Mouse (Mus musculus) stomach, embryonic 16.5 days (tissue): ENCODE results near the gene Hoxb13. TPM values are rescaled to one million over a fixed set of nuclear protein-coding genes. Genes with fewer than 3 reads are reported as not detected.

Source experiments
- ATAC-seq: fragments of 200-750 bp; cut with Nextera tagmentation; 2 replicates; pipeline ENCODE4 v1.8.0; 2017; ENCODE audit warnings: moderate number of reproducible peaks, moderate TSS enrichment; ENCODE audit not compliant: insufficient read depth, low FRiP score
- H3K27ac ChIP-seq: fragments of 300-500 bp; sonication (generic); 2 replicates; pipeline ENCODE4 v1.5.1; 2014; ENCODE audit warnings: low read length
- H3K27me3 ChIP-seq: fragments of 300-500 bp; sonication (generic); 2 replicates; pipeline ENCODE4 v1.6.1; 2014; ENCODE audit warnings: low read length, control low read depth, mixed read lengths; ENCODE audit not compliant: control insufficient read depth, insufficient read depth
- H3K36me3 ChIP-seq: fragments of 300-500 bp; sonication (generic); 2 replicates; pipeline ENCODE4 v1.6.1; 2014; ENCODE audit warnings: low read length; ENCODE audit not compliant: control insufficient read depth, insufficient read depth
- H3K4me1 ChIP-seq: fragments of 300-500 bp; sonication (generic); 2 replicates; pipeline ENCODE4 v1.6.1; 2014; ENCODE audit warnings: low read length, control low read depth, mixed read lengths; ENCODE audit not compliant: control insufficient read depth, insufficient read depth
- H3K4me2 ChIP-seq: fragments of 300-500 bp; sonication (generic); 2 replicates; pipeline ENCODE4 v1.6.1; 2014; ENCODE audit warnings: low read depth, low read length, mixed read lengths
- H3K4me3 ChIP-seq: fragments of 300-500 bp; sonication (generic); replicated peaks from 2 replicates; pipeline ENCODE4 v1.5.1; 2014; ENCODE audit warnings: mild to moderate bottlenecking, low read length
- H3K9ac ChIP-seq: fragments of 300-500 bp; sonication (generic); 2 replicates; pipeline ENCODE4 v1.6.1; 2014; ENCODE audit warnings: low read length
- H3K9me3 ChIP-seq: fragments of 300-500 bp; sonication (generic); replicated peaks from 2 replicates; pipeline ENCODE4 v1.6.1; 2016; ENCODE audit warnings: low read length, control low read depth; ENCODE audit not compliant: control insufficient read depth
- WGBS: fragments of 180-500 bp; shearing (Covaris S2); extraction: QIAGEN DNeasy Blood & Tissue Kit; methylation state at CpG from one replicate; pipeline ENCODE4 v1.1.7; 2014; 5-methylcytosine and 5-hydroxymethylcytosine counted together
- polyA plus RNA-seq: library from polyadenylated mRNA; unstranded; fragments of >200 nt; fragmentation: Nextera tagmentation; extraction: Ambion mirVana; gene quantifications from 2 replicates; pipeline ENCODE4 v1.2.1, GENCODE M21; 2015

Hoxb13 gene
- polyA plus RNA-seq, 1 experiment from 2014 or later = not detected

- H3K36me3 ChIP-seq = no peaks in the 10 kb centered on the region
- no peak for ATAC-seq
- peaks cover 86% of the 10 kb centered on the region for H3K27me3 ChIP-seq
- H3K4me2 ChIP-seq = no peak overlapping the region
- H3K4me1 ChIP-seq = no peaks in the 10 kb centered on the region
- no peak overlapping the region for H3K4me3 ChIP-seq
- no peak overlapping the region for H3K9ac ChIP-seq
- no peak overlapping the region for H3K27ac ChIP-seq
- H3K9me3 ChIP-seq = no peaks in the 10 kb centered on the region
- WGBS = 17% methylated on average over 4 of the region's 4 CpGs
Measured at GRCm38 (mm10) chr11:96181061-96181460, 13.1 kb upstream of the Hoxb13 start.

DNA sequence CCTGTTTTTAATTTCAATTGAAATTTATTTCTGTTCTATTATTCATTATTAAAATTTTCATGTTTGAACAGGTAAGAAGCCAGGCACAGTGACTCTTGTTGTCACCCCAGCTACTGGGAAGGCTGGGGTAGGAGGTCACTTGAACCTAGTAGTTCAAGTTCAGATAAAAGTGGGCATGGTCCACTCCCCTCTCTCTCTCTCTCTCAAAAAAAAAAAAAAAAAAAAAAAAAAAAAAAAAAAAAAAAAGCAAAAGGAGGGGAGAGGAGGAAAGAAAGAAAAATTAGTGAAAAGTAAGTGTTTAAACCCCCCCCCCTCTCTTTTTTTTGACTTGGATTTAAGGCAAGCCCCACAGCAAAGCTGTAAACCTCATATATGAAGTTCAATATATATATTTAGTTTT is 9.9 kb upstream of the Hoxb13 start:
- ATAC-seq = no peak
- H3K9me3 ChIP-seq = no peaks in the 10 kb centered on the region
- no peak overlapping the region for H3K9ac ChIP-seq

DNA sequence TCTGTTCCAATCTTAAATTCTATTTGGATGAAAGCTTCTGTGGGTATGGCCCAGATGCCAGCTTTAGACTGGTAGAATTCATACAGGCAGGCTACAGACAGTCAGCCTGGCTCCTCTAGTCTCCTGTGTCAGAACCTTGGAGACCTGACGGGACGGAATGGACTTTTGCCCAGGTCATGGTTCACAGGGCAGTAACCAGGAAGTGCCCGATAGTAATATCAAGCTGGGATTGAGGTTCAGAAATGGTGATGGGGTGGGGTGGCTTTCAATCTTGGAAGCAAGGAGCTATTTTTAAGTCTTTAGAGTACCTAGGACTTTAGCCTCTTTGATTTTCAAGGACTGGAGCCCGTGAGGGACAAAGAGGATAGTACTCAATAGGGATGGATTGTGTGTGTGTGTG is 6.8 kb upstream of the Hoxb13 start:
- Histone ChIP-seq H3K9me3 (no peaks in the 10 kb centered on the region), H3K9ac (no peak overlapping the region), H3K27ac (no peak overlapping the region), H3K4me1 (no peaks in the 10 kb centered on the region), H3K36me3 (no peaks in the 10 kb centered on the region), H3K4me2 (no peak overlapping the region), H3K4me3 (no peak overlapping the region), H3K27me3 (peaks cover 86% of the 10 kb centered on the region)
- WGBS = 26% methylated on average over 4 of the region's 4 CpGs
- ATAC-seq = no peak

More for the DNA sequence above, 9.9 kb upstream of the Hoxb13 start:
- H3K27ac ChIP-seq = no peak overlapping the region
- H3K36me3 ChIP-seq = no peaks in the 10 kb centered on the region
- H3K4me2 ChIP-seq = no peak overlapping the region
- peaks cover 88% of the 10 kb centered on the region for H3K27me3 ChIP-seq
- no peak overlapping the region for H3K4me3 ChIP-seq
- H3K4me1 ChIP-seq = no peaks in the 10 kb centered on the region

DNA sequence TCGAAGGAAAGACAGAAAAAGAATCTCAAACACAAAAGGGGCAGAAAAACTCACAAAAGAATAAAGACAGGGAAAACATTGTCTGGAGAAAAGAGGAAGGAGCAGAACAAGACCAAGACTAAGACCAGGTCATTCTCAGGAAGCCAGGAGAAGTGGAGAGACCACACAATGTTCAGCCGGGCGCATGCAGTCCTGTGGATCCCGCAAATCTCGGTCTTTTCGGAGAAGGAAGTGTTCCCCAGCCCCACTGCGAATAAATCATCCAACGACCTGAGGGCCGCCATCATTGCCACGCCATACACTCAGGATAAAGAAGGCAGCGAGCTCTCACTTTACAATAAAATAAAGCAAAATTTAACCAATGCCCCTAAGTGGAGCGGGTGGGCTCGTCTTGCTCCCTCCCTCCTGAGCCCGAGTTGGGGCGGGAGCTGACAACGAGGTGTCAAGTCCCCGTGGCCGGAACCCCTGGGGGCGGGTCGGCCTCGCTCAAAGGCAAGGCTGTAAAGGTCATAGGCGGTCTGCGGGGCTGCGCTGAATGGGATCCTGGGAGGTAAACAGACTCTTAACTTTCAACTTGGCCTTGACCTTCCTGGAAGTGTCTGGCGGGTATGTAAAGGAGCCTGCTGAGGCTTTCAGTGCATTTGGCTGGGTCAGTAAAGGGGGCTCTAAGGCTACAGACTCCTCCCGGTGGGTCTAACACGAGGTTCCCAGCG is 4.2 kb upstream of the Hoxb13 start:
- Histone ChIP-seq H3K36me3 (no peaks in the 10 kb centered on the region), H3K4me2 (no peak overlapping the region), H3K9ac (no peak overlapping the region), H3K9me3 (no peaks in the 10 kb centered on the region), H3K27me3 (peaks cover 96% of the 10 kb centered on the region), H3K27ac (no peak overlapping the region), H3K4me1 (no peaks in the 10 kb centered on the region), H3K4me3 (no peak overlapping the region)
- WGBS = 1% methylated on average over 28 of the region's 28 CpGs
- no peak for ATAC-seq

- Histone ChIP-seq H3K27ac (no peak overlapping the region), H3K36me3 (no peaks in the 10 kb centered on the region), H3K4me3 (no peak overlapping the region), H3K4me1 (no peaks in the 10 kb centered on the region), H3K27me3 (peaks cover 96% of the 10 kb centered on the region), H3K4me2 (no peak overlapping the region), H3K9ac (no peak overlapping the region), H3K9me3 (no peaks in the 10 kb centered on the region)
- no peak for ATAC-seq
- 3% methylated on average over 5 of the region's 5 CpGs for WGBS
Measured at GRCm38 (mm10) chr11:96191132-96191531, 3.0 kb upstream of the Hoxb13 start.

DNA sequence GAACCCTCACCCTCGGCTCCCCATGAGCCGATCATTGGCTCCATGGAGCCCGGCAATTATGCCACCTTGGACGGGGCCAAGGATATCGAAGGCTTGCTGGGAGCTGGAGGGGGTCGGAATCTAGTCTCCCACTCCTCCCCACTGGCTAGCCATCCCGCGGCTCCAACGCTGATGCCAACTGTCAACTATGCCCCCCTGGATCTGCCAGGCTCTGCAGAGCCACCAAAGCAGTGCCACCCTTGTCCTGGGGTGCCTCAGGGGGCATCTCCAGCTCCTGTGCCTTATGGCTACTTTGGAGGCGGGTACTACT is 240 bp downstream of the Hoxb13 start:
- H3K27ac ChIP-seq = no peak overlapping the region
- no peak overlapping the region for H3K9ac ChIP-seq
- no peaks in the 10 kb centered on the region for H3K36me3 ChIP-seq
- no peaks in the 10 kb centered on the region for H3K4me1 ChIP-seq
- H3K4me3 ChIP-seq = peak overlapping the region; percentile 7; the same call in 1 of the 2 replicates
- under 1% methylated on average over 10 of the region's 10 CpGs for WGBS
- peak overlapping the region; percentile 8; the same call in 1 of the 2 replicates for H3K4me2 ChIP-seq
- no peak for ATAC-seq
- H3K27me3 ChIP-seq = peaks cover 97% of the 10 kb centered on the region
- H3K9me3 ChIP-seq = no peaks in the 10 kb centered on the region

- ATAC-seq = no peak
- no peaks in the 10 kb centered on the region for H3K4me1 ChIP-seq
Measured at GRCm38 (mm10) chr11:96194961-96195640, 985 bp downstream of the Hoxb13 start.

GRCm38 (mm10) chr11:96195769-96196280 is 1.7 kb downstream of the Hoxb13 start:
- Histone ChIP-seq H3K9me3 (no peaks in the 10 kb centered on the region), H3K4me1 (no peaks in the 10 kb centered on the region), H3K4me3 (no peak overlapping the region), H3K27ac (no peak overlapping the region), H3K9ac (no peak overlapping the region), H3K36me3 (no peaks in the 10 kb centered on the region), H3K4me2 (no peak overlapping the region), H3K27me3 (peaks cover 100% of the 10 kb centered on the region)
- 3% methylated on average over 20 of the region's 20 CpGs for WGBS
- no peak for ATAC-seq

More at GRCm38 (mm10) chr11:96194961-96195640, 985 bp downstream of the Hoxb13 start:
- 10% methylated on average over 11 of the region's 11 CpGs for WGBS
- no peak overlapping the region for H3K4me2 ChIP-seq
- peaks cover 100% of the 10 kb centered on the region for H3K27me3 ChIP-seq
- no peak overlapping the region for H3K27ac ChIP-seq
- no peaks in the 10 kb centered on the region for H3K36me3 ChIP-seq
- no peak overlapping the region for H3K4me3 ChIP-seq
- no peaks in the 10 kb centered on the region for H3K9me3 ChIP-seq
- H3K9ac ChIP-seq = no peak overlapping the region

DNA sequence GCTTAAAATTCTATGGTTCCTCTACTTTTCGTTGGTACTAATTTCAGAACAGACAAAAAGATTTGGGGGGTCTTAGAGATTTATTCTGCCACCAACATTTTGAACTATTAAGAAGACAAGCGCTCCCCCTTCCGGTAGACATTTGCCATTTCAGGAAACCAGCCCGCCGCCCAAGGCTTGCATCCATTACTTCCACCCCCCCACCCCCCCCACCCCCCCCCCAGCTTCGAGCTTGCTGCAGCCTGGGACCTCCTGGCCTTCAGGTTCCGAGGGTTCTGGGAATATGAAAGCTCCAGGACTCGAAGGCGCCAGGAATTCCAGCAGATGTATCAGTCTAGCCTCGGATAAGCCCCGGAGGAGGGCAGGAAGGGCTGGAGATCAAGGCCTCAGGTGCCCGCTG is 4.5 kb downstream of the Hoxb13 start:
- H3K27me3 ChIP-seq = peaks cover 94% of the 10 kb centered on the region
- no peak for ATAC-seq
- H3K27ac ChIP-seq = no peak overlapping the region
- no peak overlapping the region for H3K4me3 ChIP-seq
- no peak overlapping the region for H3K9ac ChIP-seq
- 2% methylated on average over 12 of the region's 12 CpGs for WGBS
- no peaks in the 10 kb centered on the region for H3K4me1 ChIP-seq
- H3K36me3 ChIP-seq = no peaks in the 10 kb centered on the region
- H3K9me3 ChIP-seq = no peaks in the 10 kb centered on the region
- no peak overlapping the region for H3K4me2 ChIP-seq
